Mouse (Mus musculus): ENCODE results near the gene Olfr523.

GRCm38 (mm10) chr7:140186646-140187620 lies 13.9 kb downstream of the Olfr523 start:
- TF ChIP-seq CTCF (IDR thresholded peaks at IDR 0.05; ENCODE audit: low read depth, low read length) (no peak), POLR2A (IDR thresholded peaks at IDR 0.05; ENCODE audit: borderline replicate concordance, low read depth, low read length) (no peak)
